Mouse (Mus musculus) liver, postnatal 0 days (tissue): Measurements from ENCODE around the gene Atg2a.

ENCODE experiments used
- CTCF ChIP-seq: sonication (generic); IDR thresholded peaks from 2 replicates; pipeline ENCODE4 v1.5.1; 2016; ENCODE audit warnings: antibody characterized with exemption, low read depth
- EP300 ChIP-seq: IDR thresholded peaks from 2 replicates; pipeline ENCODE4 v1.6.1; 2016; ENCODE audit warnings: antibody characterized with exemption, low read depth, mild to moderate bottlenecking

DNA sequence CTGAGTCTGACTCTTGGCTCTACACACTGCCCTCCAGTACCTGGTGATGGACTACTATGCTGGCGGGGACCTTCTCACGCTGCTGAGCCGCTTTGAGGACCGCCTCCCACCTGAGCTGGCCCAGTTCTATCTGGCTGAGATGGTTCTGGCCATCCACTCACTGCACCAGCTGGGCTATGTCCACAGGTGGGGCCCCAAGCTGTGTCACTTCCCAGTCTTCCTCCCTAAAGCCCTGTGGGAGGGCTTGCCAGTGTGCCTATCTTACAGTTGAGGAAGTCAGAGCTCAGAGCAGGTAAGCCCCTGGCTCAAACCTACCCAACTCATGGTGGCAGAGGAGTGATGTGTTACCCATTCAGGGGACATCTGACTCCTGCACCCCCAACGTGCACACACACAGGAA lies 68.7 kb downstream of the Atg2a start:
- TF ChIP-seq CTCF (no peak), EP300 (no peak)
